Mouse (Mus musculus) myocyte (in vitro differentiated cells): ENCODE measurements around the gene Camta1.

ENCODE experiments used
- E2F4 ChIP-seq: IDR thresholded peaks from one replicate; pipeline ENCODE4 v1.6.1; 2011; ENCODE audit warnings: mild to moderate bottlenecking, control low read depth, moderate library complexity; ENCODE audit not compliant: insufficient read depth
- MYOD1 ChIP-seq, 3 experiments: IDR thresholded peaks; one replicate each; pipeline ENCODE4 v1.6.1; 2011; ENCODE audit warnings: control low read depth in 2 of 3, low read depth in 2 of 3, mild to moderate bottlenecking in 2 of 3, moderate library complexity in 1 of 3; ENCODE audit not compliant: insufficient read length in 2 of 3, control insufficient read depth in 1 of 3

DNA sequence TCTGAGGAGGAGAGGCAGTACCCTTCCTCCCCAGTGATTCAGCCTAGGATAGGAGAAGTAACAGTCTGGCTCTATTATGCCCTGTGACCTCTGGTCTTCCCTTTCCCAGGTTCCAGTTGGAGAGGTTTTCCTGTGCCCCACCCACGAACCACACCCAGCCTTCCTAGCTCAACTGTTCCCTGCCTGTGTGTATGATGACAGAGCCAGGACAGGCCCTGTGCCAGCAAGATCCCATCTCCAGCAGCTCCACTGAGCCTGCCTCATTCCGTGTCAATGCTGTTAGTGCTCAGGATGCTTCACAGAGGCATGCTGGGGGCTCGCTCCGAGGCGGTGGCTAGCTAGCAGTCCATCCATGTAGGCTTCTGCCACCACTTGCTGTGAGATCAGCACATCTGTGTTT is 321.8 kb downstream of the Camta1 start:
- TF ChIP-seq E2F4 (no peak), MYOD1 (IDR thresholded peaks at IDR 0.05; ENCODE audit: control insufficient read depth in 1 of 3, insufficient read length in 2 of 3, low read depth in 2 of 3) (no peak)
